Mouse (Mus musculus): ENCODE measurements at regions not wholly inside any gene's neighbourhood (a gene's known extent, or its start where the extent isn't known, plus 50 kb on each side); places are given as distances from the start of the nearest gene placed in this dataset.

- H3K27ac ChIP-seq = no peak overlapping the region
- no peaks in the 10 kb centered on the region for H3K4me1 ChIP-seq
- no peaks in the 10 kb centered on the region for H3K27me3 ChIP-seq (replicated peaks)
- no peaks in the 10 kb centered on the region for H3K36me3 ChIP-seq
- H3K4me2 ChIP-seq (replicated peaks) = no peak overlapping the region
- H3K4me3 ChIP-seq = no peak overlapping the region
- ATAC-seq (ENCODE audit: low FRiP score, low read depth) = no peak
- WGBS = 74% methylated on average over 11 of the region's 11 CpGs
- H3K9ac ChIP-seq = no peak overlapping the region
- H3K9me3 ChIP-seq = no peaks in the 10 kb centered on the region
These were observed 151.9 kb upstream of the Lmo4 start for GRCm38 (mm10) chr3:144356948-144357295.

GRCm38 (mm10) chr3:144356103-144356947 is 151.3 kb upstream of the Lmo4 start:
- Histone ChIP-seq H3K27me3 (replicated peaks) (no peaks in the 10 kb centered on the region), H3K4me2 (replicated peaks) (no peak overlapping the region), H3K4me1 (no peaks in the 10 kb centered on the region), H3K4me3 (no peak overlapping the region), H3K27ac (no peak overlapping the region), H3K36me3 (no peaks in the 10 kb centered on the region), H3K9ac (no peak overlapping the region), H3K9me3 (no peaks in the 10 kb centered on the region)
- ATAC-seq (ENCODE audit: low FRiP score, low read depth) = no peak
- 75% methylated on average over 17 of the region's 17 CpGs for WGBS

DNA sequence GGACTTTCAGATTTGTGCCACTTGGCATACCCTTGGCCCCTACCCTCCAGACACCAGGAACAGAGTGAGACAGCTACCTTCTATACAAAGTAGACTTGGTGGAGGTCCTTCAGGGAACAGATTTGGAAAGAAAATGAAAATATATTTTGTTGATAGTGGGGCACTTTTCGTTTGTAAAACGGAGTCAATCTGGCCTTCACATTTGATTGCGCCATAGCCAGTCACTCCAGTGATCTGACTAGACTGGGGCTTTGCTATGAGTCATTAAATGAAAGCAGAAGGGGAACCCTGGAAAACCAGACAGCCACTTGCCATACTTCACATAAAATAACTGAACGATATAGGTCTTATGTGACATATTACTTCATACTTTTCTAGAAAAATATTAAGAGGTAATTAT is 147.5 kb upstream of the Lmo4 start:
- no peaks in the 10 kb centered on the region for H3K9me3 ChIP-seq
- no peak overlapping the region for H3K27ac ChIP-seq
- no peak overlapping the region for H3K4me2 ChIP-seq (replicated peaks)
- 95% methylated on average over 4 of the region's 4 CpGs for WGBS
- no peak overlapping the region for H3K4me3 ChIP-seq
- H3K4me1 ChIP-seq = no peaks in the 10 kb centered on the region
- ATAC-seq (ENCODE audit: low FRiP score, low read depth) = no peak
- no peaks in the 10 kb centered on the region for H3K27me3 ChIP-seq (replicated peaks)
- no peaks in the 10 kb centered on the region for H3K36me3 ChIP-seq
- H3K9ac ChIP-seq = no peak overlapping the region

DNA sequence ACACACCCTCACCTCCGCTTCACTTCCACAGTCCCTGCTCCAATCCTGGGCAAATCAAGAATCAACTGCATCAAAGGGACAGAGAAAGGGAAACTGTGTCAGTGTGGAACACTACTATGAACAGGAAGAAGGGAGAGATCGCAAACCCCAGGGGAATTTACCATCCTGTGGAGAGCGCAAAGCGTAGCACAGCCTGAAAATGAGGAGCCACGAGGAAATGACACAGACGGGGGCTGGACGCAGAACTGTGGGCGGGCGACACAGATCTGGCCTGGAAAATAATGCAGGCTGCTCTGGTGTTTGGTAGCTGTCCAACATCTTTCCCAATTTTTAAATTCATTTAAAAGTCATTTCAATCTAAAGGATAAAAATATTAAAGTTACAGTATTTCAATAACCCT is 143.4 kb upstream of the Lmo4 start:
- WGBS = 78% methylated on average over 9 of the region's 9 CpGs
- H3K4me2 ChIP-seq (replicated peaks) = no peak overlapping the region
- no peak overlapping the region for H3K9ac ChIP-seq
- H3K27ac ChIP-seq = no peak overlapping the region
- no peaks in the 10 kb centered on the region for H3K9me3 ChIP-seq
- H3K4me3 ChIP-seq = no peak overlapping the region
- ATAC-seq (ENCODE audit: low FRiP score, low read depth) = no peak
- no peaks in the 10 kb centered on the region for H3K36me3 ChIP-seq
- H3K4me1 ChIP-seq = no peaks in the 10 kb centered on the region
- no peaks in the 10 kb centered on the region for H3K27me3 ChIP-seq (replicated peaks)

DNA sequence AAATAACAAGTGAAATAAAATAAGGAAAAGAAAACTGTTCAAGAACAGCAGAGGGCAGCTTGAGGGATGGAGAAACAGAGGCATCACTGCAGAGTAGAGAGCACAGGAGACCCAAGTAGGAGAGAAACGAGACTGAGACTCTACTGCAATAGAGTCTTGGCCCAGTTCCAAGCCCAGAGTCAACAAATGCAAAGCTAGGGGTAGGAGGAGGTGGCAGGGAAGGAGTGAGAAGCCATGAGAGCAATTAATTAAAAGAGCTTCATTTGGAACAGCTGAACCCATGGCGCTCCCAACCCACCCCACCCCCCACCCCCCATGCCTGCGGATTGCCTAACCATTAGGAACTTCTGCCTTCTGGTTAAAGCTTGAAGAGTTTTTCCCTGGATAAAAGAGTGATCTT is 130.2 kb upstream of the Lmo4 start:
- Histone ChIP-seq H3K27me3 (replicated peaks) (no peaks in the 10 kb centered on the region), H3K27ac (no peak overlapping the region), H3K36me3 (no peaks in the 10 kb centered on the region), H3K4me2 (replicated peaks) (no peak overlapping the region), H3K9ac (no peak overlapping the region), H3K4me3 (no peak overlapping the region), H3K9me3 (no peaks in the 10 kb centered on the region), H3K4me1 (no peaks in the 10 kb centered on the region)
- WGBS = 62% methylated on average over 3 of the region's 3 CpGs
- ATAC-seq (ENCODE audit: low FRiP score, low read depth) = no peak

GRCm38 (mm10) chr3:144334201-144334600 is 129.2 kb upstream of the Lmo4 start:
- H3K27ac ChIP-seq = no peak overlapping the region
- no peaks in the 10 kb centered on the region for H3K36me3 ChIP-seq
- no peaks in the 10 kb centered on the region for H3K9me3 ChIP-seq
- no peak overlapping the region for H3K4me2 ChIP-seq (replicated peaks)
- H3K4me3 ChIP-seq = no peak overlapping the region
- H3K27me3 ChIP-seq (replicated peaks) = no peaks in the 10 kb centered on the region
- no peak overlapping the region for H3K9ac ChIP-seq
- no peaks in the 10 kb centered on the region for H3K4me1 ChIP-seq
- no peak for ATAC-seq (ENCODE audit: low FRiP score, low read depth)
- 93% methylated on average over 5 of the region's 5 CpGs for WGBS

GRCm38 (mm10) chr3:144332353-144332752 is 127.3 kb upstream of the Lmo4 start:
- Histone ChIP-seq H3K27ac (no peak overlapping the region), H3K4me3 (no peak overlapping the region), H3K9ac (no peak overlapping the region), H3K4me1 (no peaks in the 10 kb centered on the region), H3K9me3 (no peaks in the 10 kb centered on the region), H3K36me3 (no peaks in the 10 kb centered on the region), H3K27me3 (replicated peaks) (no peaks in the 10 kb centered on the region), H3K4me2 (replicated peaks) (no peak overlapping the region)
- WGBS = 12% methylated on average over 5 of the region's 5 CpGs
- ATAC-seq (ENCODE audit: low FRiP score, low read depth) = peak; percentile 56; the same call in 1 of the 2 replicates

GRCm38 (mm10) chr3:144329117-144329516 is 124.1 kb upstream of the Lmo4 start:
- WGBS = 83% methylated on average over 7 of the region's 7 CpGs
- H3K4me1 ChIP-seq = no peaks in the 10 kb centered on the region
- no peaks in the 10 kb centered on the region for H3K9me3 ChIP-seq
- H3K27ac ChIP-seq = no peak overlapping the region
- no peak overlapping the region for H3K4me3 ChIP-seq
- no peak overlapping the region for H3K9ac ChIP-seq
- no peaks in the 10 kb centered on the region for H3K36me3 ChIP-seq
- no peak overlapping the region for H3K4me2 ChIP-seq (replicated peaks)
- H3K27me3 ChIP-seq (replicated peaks) = no peaks in the 10 kb centered on the region
- ATAC-seq (ENCODE audit: low FRiP score, low read depth) = no peak

- Histone ChIP-seq H3K4me2 (replicated peaks) (no peak overlapping the region), H3K27me3 (replicated peaks) (no peaks in the 10 kb centered on the region), H3K4me3 (no peak overlapping the region), H3K36me3 (no peaks in the 10 kb centered on the region), H3K4me1 (no peaks in the 10 kb centered on the region), H3K9ac (no peak overlapping the region), H3K9me3 (no peaks in the 10 kb centered on the region), H3K27ac (no peak overlapping the region)
- 87% methylated on average over 8 of the region's 8 CpGs for WGBS
- no peak for ATAC-seq (ENCODE audit: low FRiP score, low read depth)
These were observed 122.3 kb upstream of the Lmo4 start for GRCm38 (mm10) chr3:144327235-144327760.

- Histone ChIP-seq H3K4me1 (no peaks in the 10 kb centered on the region), H3K27ac (no peak overlapping the region), H3K4me3 (no peak overlapping the region), H3K36me3 (no peaks in the 10 kb centered on the region), H3K27me3 (replicated peaks) (no peaks in the 10 kb centered on the region), H3K9me3 (no peaks in the 10 kb centered on the region), H3K4me2 (replicated peaks) (no peak overlapping the region), H3K9ac (no peak overlapping the region)
- 88% methylated on average over 2 of the region's 2 CpGs for WGBS
- ATAC-seq (ENCODE audit: low FRiP score, low read depth) = no peak
These were observed 120.0 kb upstream of the Lmo4 start for GRCm38 (mm10) chr3:144324974-144325373.

DNA sequence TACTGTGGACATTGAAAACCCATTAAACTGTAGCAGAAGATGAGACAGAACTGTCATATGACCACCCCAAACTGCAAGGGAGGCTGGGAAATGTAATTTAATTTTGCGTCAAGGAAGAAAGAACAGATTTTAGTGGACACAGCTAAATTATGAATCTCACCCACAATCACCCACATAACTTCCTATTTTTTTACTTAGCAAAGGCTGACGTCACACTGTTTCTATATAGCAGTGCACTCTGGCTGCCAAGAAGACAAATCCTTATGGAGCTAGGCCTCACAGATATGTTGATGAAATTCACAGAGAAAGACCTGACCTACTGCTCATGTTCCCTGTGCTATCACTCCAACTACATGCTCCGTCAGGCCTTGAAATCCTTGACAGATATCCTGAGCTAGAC is 118.5 kb upstream of the Lmo4 start:
- H3K27me3 ChIP-seq (replicated peaks) = no peaks in the 10 kb centered on the region
- no peaks in the 10 kb centered on the region for H3K36me3 ChIP-seq
- WGBS = 91% methylated on average over 3 of the region's 3 CpGs
- H3K4me2 ChIP-seq (replicated peaks) = no peak overlapping the region
- no peak overlapping the region for H3K4me3 ChIP-seq
- no peaks in the 10 kb centered on the region for H3K9me3 ChIP-seq
- no peak overlapping the region for H3K9ac ChIP-seq
- ATAC-seq (ENCODE audit: low FRiP score, low read depth) = no peak
- H3K4me1 ChIP-seq = no peaks in the 10 kb centered on the region
- no peak overlapping the region for H3K27ac ChIP-seq

- Histone ChIP-seq H3K9me3 (no peaks in the 10 kb centered on the region), H3K4me3 (no peak overlapping the region), H3K4me1 (no peaks in the 10 kb centered on the region), H3K4me2 (replicated peaks) (no peak overlapping the region), H3K27me3 (replicated peaks) (no peaks in the 10 kb centered on the region), H3K27ac (no peak overlapping the region), H3K9ac (no peak overlapping the region), H3K36me3 (no peaks in the 10 kb centered on the region)
- 56% methylated on average over 11 of the region's 11 CpGs for WGBS
- ATAC-seq (ENCODE audit: low FRiP score, low read depth) = no peak
These were observed 114.6 kb upstream of the Lmo4 start for GRCm38 (mm10) chr3:144319468-144320205.

Measured in neural tube, embryonic 12.5 days (tissue).